Mouse (Mus musculus) liver, adult 2 months (tissue): Measurements from ENCODE around the gene Hnrnpc.

Experiments
- CTCF ChIP-seq: fragments of 200-500 bp; IDR thresholded peaks from 2 replicates; pipeline ENCODE4 v1.5.1; 2011; ENCODE audit warnings: low read depth, low read length, control low read depth
- POLR2A ChIP-seq: fragments of 200-500 bp; IDR thresholded peaks from 2 replicates; pipeline ENCODE4 v1.6.1; 2011; ENCODE audit warnings: low read length, control low read depth; ENCODE audit not compliant: insufficient read depth; ENCODE audit errors: extremely low read depth

DNA sequence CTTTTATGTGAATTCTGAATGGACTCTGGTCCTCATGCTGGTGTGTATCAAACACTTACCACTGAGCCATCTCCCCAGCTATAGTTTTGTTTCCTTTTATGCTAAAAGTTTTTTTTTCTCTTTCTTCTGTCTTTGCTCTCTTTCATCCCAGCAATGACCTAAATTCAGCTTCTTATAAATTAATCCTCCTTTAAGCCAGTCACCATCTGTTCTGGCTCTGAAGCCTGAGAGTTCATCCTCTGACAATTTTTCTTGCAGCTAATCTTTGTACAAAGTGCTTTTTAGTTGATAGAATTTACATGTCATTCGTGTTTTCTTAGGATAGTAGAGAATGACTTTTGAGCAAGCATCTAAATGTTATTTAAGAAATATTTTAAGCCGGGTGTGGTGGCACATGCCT, 4.2 kb upstream of the Hnrnpc start:
- no peak for TF ChIP-seq CTCF
- TF ChIP-seq POLR2A = no peak
